Mouse (Mus musculus) stomach, postnatal 0 days (tissue): ENCODE measurements at regions not wholly inside any gene's neighbourhood (a gene's known extent, or its start where the extent isn't known, plus 50 kb on each side); places are given as distances from the start of the nearest gene placed in this dataset.

Experiments
- ATAC-seq: fragments of 200-750 bp; cut with Nextera tagmentation; 2 replicates; pipeline ENCODE4 v1.8.0; 2017; ENCODE audit not compliant: low FRiP score, low TSS enrichment
- DNase-seq: peaks from one replicate; pipeline ENCODE4 v3.0.0-alpha.2; 2016; ENCODE audit warnings: low spot score
- H3K27ac ChIP-seq: fragments of 300-500 bp; sonication (generic); replicated peaks from 2 replicates; pipeline ENCODE4 v1.5.1; 2014; ENCODE audit warnings: mild to moderate bottlenecking, control low read depth
- H3K27me3 ChIP-seq: fragments of 300-500 bp; sonication (generic); 2 replicates; pipeline ENCODE4 v1.6.1; 2014; ENCODE audit warnings: low read length; ENCODE audit not compliant: control insufficient read depth, insufficient read depth
- H3K36me3 ChIP-seq: fragments of 300-500 bp; sonication (generic); 2 replicates; pipeline ENCODE4 v1.6.1; 2014; ENCODE audit warnings: low read length, mixed read lengths; ENCODE audit not compliant: control insufficient read depth, insufficient read depth
- H3K4me1 ChIP-seq: fragments of 300-500 bp; sonication (generic); replicated peaks from 2 replicates; pipeline ENCODE4 v1.6.1; 2014; ENCODE audit warnings: antibody characterized with exemption; ENCODE audit not compliant: control insufficient read depth, insufficient read depth
- H3K4me2 ChIP-seq: fragments of 300-500 bp; sonication (generic); replicated peaks from 2 replicates; pipeline ENCODE4 v1.6.1; 2014; ENCODE audit warnings: low read depth, mild to moderate bottlenecking, control low read depth, moderate library complexity
- H3K4me3 ChIP-seq: fragments of 300-500 bp; sonication (generic); 2 replicates; pipeline ENCODE4 v1.5.1; 2014; ENCODE audit warnings: low read depth, low read length, control low read depth
- H3K9ac ChIP-seq: fragments of 300-500 bp; sonication (generic); 2 replicates; pipeline ENCODE4 v1.6.1; 2014; ENCODE audit warnings: mild to moderate bottlenecking, low read length, control low read depth, mixed read lengths
- H3K9me3 ChIP-seq: fragments of 300-500 bp; sonication (generic); 2 replicates; pipeline ENCODE4 v1.6.1; 2016; ENCODE audit warnings: low read length; ENCODE audit not compliant: control insufficient read depth
- CTCF ChIP-seq: IDR thresholded peaks from 2 replicates; pipeline ENCODE4 v1.5.1; 2016; ENCODE audit warnings: antibody characterized with exemption, low read depth, mild to moderate bottlenecking, moderate library complexity
- EP300 ChIP-seq: optimal IDR thresholded peaks from 2 replicates; pipeline ENCODE3; 2016; ENCODE audit warnings: antibody characterized with exemption
- WGBS: fragments of 180-500 bp; shearing (Covaris S2); extraction: QIAGEN DNeasy Blood & Tissue Kit; methylation state at CpG from one replicate; pipeline ENCODE4 v1.1.7; 2014; 5-methylcytosine and 5-hydroxymethylcytosine counted together

- 72% methylated on average over 7 of the region's 7 CpGs for WGBS
Observed at GRCm38 (mm10) chr15:88503896-88504295, 96.2 kb upstream of the Zdhhc25 start.

GRCm38 (mm10) chr15:88505491-88506119 is 94.5 kb upstream of the Zdhhc25 start:
- no peaks in the 10 kb centered on the region for H3K27me3 ChIP-seq
- WGBS = 79% methylated on average over 13 of the region's 13 CpGs
- no peaks in the 10 kb centered on the region for H3K36me3 ChIP-seq
- ATAC-seq = no peak
- no peak overlapping the region for H3K9ac ChIP-seq
- no peak overlapping the region for H3K4me2 ChIP-seq
- no peak overlapping the region for H3K27ac ChIP-seq
- H3K9me3 ChIP-seq = no peaks in the 10 kb centered on the region
- no peak overlapping the region for H3K4me3 ChIP-seq
- no peak for TF ChIP-seq EP300
- no peak for TF ChIP-seq CTCF
- no peaks in the 10 kb centered on the region for H3K4me1 ChIP-seq
- DNase-seq = no peak

More at GRCm38 (mm10) chr15:88503896-88504295, 96.2 kb upstream of the Zdhhc25 start:
- Histone ChIP-seq H3K9me3 (no peaks in the 10 kb centered on the region), H3K27me3 (no peaks in the 10 kb centered on the region), H3K4me2 (no peak overlapping the region), H3K9ac (no peak overlapping the region), H3K36me3 (no peaks in the 10 kb centered on the region), H3K4me3 (no peak overlapping the region), H3K27ac (no peak overlapping the region), H3K4me1 (no peaks in the 10 kb centered on the region)
- no peak for DNase-seq
- no peak for TF ChIP-seq CTCF
- TF ChIP-seq EP300 = no peak
- ATAC-seq = no peak

GRCm38 (mm10) chr15:88507886-88508285 is 92.2 kb upstream of the Zdhhc25 start:
- Histone ChIP-seq H3K4me3 (no peak overlapping the region), H3K9ac (no peak overlapping the region), H3K4me2 (no peak overlapping the region), H3K27ac (no peak overlapping the region), H3K27me3 (no peaks in the 10 kb centered on the region), H3K36me3 (no peaks in the 10 kb centered on the region), H3K9me3 (no peaks in the 10 kb centered on the region), H3K4me1 (no peaks in the 10 kb centered on the region)
- TF ChIP-seq CTCF (no peak), EP300 (no peak)
- DNase-seq (no peak), ATAC-seq (no peak)
- 54% methylated on average over 2 of the region's 2 CpGs for WGBS

GRCm38 (mm10) chr15:88508971-88509370 is 91.1 kb upstream of the Zdhhc25 start:
- WGBS = 74% methylated on average over 6 of the region's 6 CpGs
- Histone ChIP-seq H3K36me3 (no peaks in the 10 kb centered on the region), H3K9me3 (no peaks in the 10 kb centered on the region), H3K27me3 (no peaks in the 10 kb centered on the region), H3K4me3 (no peak overlapping the region), H3K27ac (no peak overlapping the region), H3K4me1 (no peaks in the 10 kb centered on the region), H3K9ac (no peak overlapping the region), H3K4me2 (no peak overlapping the region)
- TF ChIP-seq EP300 (no peak), CTCF (no peak)
- ATAC-seq (no peak), DNase-seq (no peak)

GRCm38 (mm10) chr15:88509626-88510025 is 90.5 kb upstream of the Zdhhc25 start:
- Histone ChIP-seq H3K27me3 (no peaks in the 10 kb centered on the region), H3K9me3 (no peaks in the 10 kb centered on the region), H3K4me3 (no peak overlapping the region), H3K4me1 (no peaks in the 10 kb centered on the region), H3K9ac (no peak overlapping the region), H3K4me2 (no peak overlapping the region), H3K27ac (no peak overlapping the region), H3K36me3 (no peaks in the 10 kb centered on the region)
- TF ChIP-seq CTCF = no peak
- TF ChIP-seq EP300 = no peak
- 38% methylated on average over 2 of the region's 2 CpGs for WGBS
- no peak for ATAC-seq
- DNase-seq = no peak

- Histone ChIP-seq H3K36me3 (no peaks in the 10 kb centered on the region), H3K27ac (no peak overlapping the region), H3K27me3 (no peaks in the 10 kb centered on the region), H3K9me3 (no peaks in the 10 kb centered on the region), H3K9ac (no peak overlapping the region), H3K4me2 (no peak overlapping the region), H3K4me3 (no peak overlapping the region), H3K4me1 (no peaks in the 10 kb centered on the region)
- 84% methylated on average over 5 of the region's 5 CpGs for WGBS
- no peak for ATAC-seq
- DNase-seq = no peak
- no peak for TF ChIP-seq CTCF
- TF ChIP-seq EP300 = no peak
Observed at GRCm38 (mm10) chr15:88514091-88514490, 86.0 kb upstream of the Zdhhc25 start.
